8 mouse cellular contexts compared by ENCODE assay signal in genomic region chr6:124863125-124863657, GRCm38 (mm10). TPM values are rescaled to one million over a fixed set of nuclear protein-coding genes. Genes with fewer than 3 reads are reported as not detected.
DNase-seq lines count a peak whose midpoint lies in the region; ATAC-seq and TF ChIP-seq lines count a peak whose summit lies in the region.

No protein-coding gene starts in this region.

- H3K4me3 ChIP-seq in layer of hippocampus, adult 2 months = peak overlapping the region; percentile 82
- H3K4me3 ChIP-seq in forebrain, postnatal 0 days (ENCODE audit: low read depth, low read length) = peak overlapping the region; percentile 75
- peak overlapping the region; percentile 64 for H3K4me3 ChIP-seq in midbrain, embryonic 12.5 days

- H3K9me3 ChIP-seq in forebrain, postnatal 0 days (ENCODE audit: low read length) = no peaks in the 10 kb centered on the region
- no peaks in the 10 kb centered on the region for H3K9me3 ChIP-seq in midbrain, embryonic 12.5 days

- H3K9ac ChIP-seq in forebrain, postnatal 0 days = peak overlapping the region; percentile 93
- H3K9ac ChIP-seq in midbrain, embryonic 12.5 days (replicated peaks) = peak overlapping the region; percentile 88

- peak; percentile 11 for ATAC-seq in forebrain, postnatal 0 days
- ATAC-seq in midbrain, embryonic 12.5 days (ENCODE audit: low FRiP score, low read depth) = peak; percentile 35

- no peak for TF ChIP-seq CTCF in layer of hippocampus, adult 2 months (conservative IDR thresholded peaks at IDR 0.05)
- no peak for TF ChIP-seq CTCF in forebrain, postnatal 0 days (IDR thresholded peaks at IDR 0.05; ENCODE audit: low read depth)

- H3K4me2 ChIP-seq in forebrain, postnatal 0 days (ENCODE audit: low read depth) = peak overlapping the region; percentile 76
- peak overlapping the region; percentile 72 for H3K4me2 ChIP-seq in midbrain, embryonic 12.5 days (replicated peaks)

- H3K4me1 ChIP-seq in forebrain, postnatal 0 days (ENCODE audit: insufficient read depth) = peaks cover 11% of the 10 kb centered on the region
- H3K4me1 ChIP-seq in midbrain, embryonic 12.5 days = peaks cover 59% of the 10 kb centered on the region

- no peaks in the 10 kb centered on the region for H3K27me3 ChIP-seq in forebrain, postnatal 0 days (ENCODE audit: insufficient read depth, low read length)
- H3K27me3 ChIP-seq in midbrain, embryonic 12.5 days = peaks cover 27% of the 10 kb centered on the region

- DNase-seq in layer of hippocampus, adult 2 months (ENCODE audit: low spot score in 2 of 2) = no peak
- no peak for DNase-seq in layer of hippocampus, adult 9-11 months
- peak; percentile 75 for DNase-seq in cerebellum, adult 9-10 months
- no peak for DNase-seq in forebrain, postnatal 0 days
- no peak for DNase-seq in gastrocnemius, postnatal 4 days (ENCODE audit: low spot score in 2 of 2)
- no peak for DNase-seq in B cell, adult 2 months
- no peak for DNase-seq in lung, postnatal 4 days

- H3K27ac ChIP-seq in layer of hippocampus, adult 2 months = peak overlapping the region; percentile 99
- H3K27ac ChIP-seq in forebrain, postnatal 0 days (ENCODE audit: low read depth, low read length) = peak overlapping the region; percentile 95
- peak overlapping the region; percentile 91 for H3K27ac ChIP-seq in midbrain, embryonic 12.5 days (replicated peaks)

- H3K36me3 ChIP-seq in forebrain, postnatal 0 days (ENCODE audit: insufficient read depth) = peaks cover 16% of the 10 kb centered on the region; the same call in 1 of the 2 replicates
- H3K36me3 ChIP-seq in midbrain, embryonic 12.5 days = no peaks in the 10 kb centered on the region

- 2% methylated on average over 14 of the region's 16 CpGs for WGBS in forebrain, postnatal 0 days
- 2% methylated on average over 7 of the region's 16 CpGs for WGBS in midbrain, embryonic 12.5 days

RNA-seq across cellular contexts. Expression of gene Gpr162, which starts 0.6 kb away (rescaled TPM):
- 100 to 1,000 TPM; 181 to 199 TPM for total RNA-seq in layer of hippocampus, adult 2 months (2021)
- total RNA-seq in forebrain, postnatal 0 days (2014; rRNA removed) = 154 and 160 TPM in 2 replicates
- polyA plus RNA-seq in forebrain, postnatal 0 days (2015; fragmentation: Nextera tagmentation; extraction: Ambion mirVana) = 30.3 and 38.1 TPM in 2 replicates
- 11.8 and 11.9 TPM in 2 replicates for polyA plus RNA-seq in midbrain, embryonic 12.5 days (2016; fragmentation: Nextera tagmentation; extraction: Ambion mirVana)
- 1 to 10 TPM; 1.2 to 1.3 TPM for total RNA-seq in gastrocnemius, postnatal 4 days (2021)

RNA-seq across cellular contexts. Expression of gene P3h3, which starts 5.6 kb away (rescaled TPM):
- 10 to 100 TPM; 33.7 to 36.7 TPM for total RNA-seq in layer of hippocampus, adult 2 months (2021)
- total RNA-seq in forebrain, postnatal 0 days (2014; rRNA removed) = 78.8 and 85.7 TPM in 2 replicates
- polyA plus RNA-seq in forebrain, postnatal 0 days (2015; fragmentation: Nextera tagmentation; extraction: Ambion mirVana) = 6.2 and 9.1 TPM in 2 replicates
- 21.4 and 25.6 TPM in 2 replicates for polyA plus RNA-seq in midbrain, embryonic 12.5 days (2016; fragmentation: Nextera tagmentation; extraction: Ambion mirVana)
- total RNA-seq in gastrocnemius, postnatal 4 days (2021) = 10 to 100 TPM; 57.3 to 62.8 TPM

RNA-seq across cellular contexts. Expression of gene Gnb3, which starts 23.1 kb away (rescaled TPM):
- under 1 TPM in 1 of 2 experiments, not detected in 1; 0.20 TPM for total RNA-seq in layer of hippocampus, adult 2 months (2021)
- total RNA-seq in forebrain, postnatal 0 days (2014; rRNA removed) = 0.90 and 1.8 TPM in 2 replicates
- 0.61 and 1.2 TPM in 2 replicates for polyA plus RNA-seq in forebrain, postnatal 0 days (2015; fragmentation: Nextera tagmentation; extraction: Ambion mirVana)
- polyA plus RNA-seq in midbrain, embryonic 12.5 days (2016; fragmentation: Nextera tagmentation; extraction: Ambion mirVana) = 5.5 TPM in 2 replicates
- 10 to 100 TPM; 13.6 to 14.3 TPM for total RNA-seq in gastrocnemius, postnatal 4 days (2021)

RNA-seq across cellular contexts. Expression of gene Cd4, which starts 24.8 kb away (rescaled TPM):
- total RNA-seq in layer of hippocampus, adult 2 months (2021) = under 1 TPM; 0.18 to 0.47 TPM
- 0.57 and 0.69 TPM in 2 replicates for total RNA-seq in forebrain, postnatal 0 days (2014; rRNA removed)
- 0.25 and 0.72 TPM in 2 replicates for polyA plus RNA-seq in forebrain, postnatal 0 days (2015; fragmentation: Nextera tagmentation; extraction: Ambion mirVana)
- polyA plus RNA-seq in midbrain, embryonic 12.5 days (2016; fragmentation: Nextera tagmentation; extraction: Ambion mirVana) = 0.20 TPM in 1 of 2 replicates, not detected in the other
- 1 to 10 TPM; 1.4 to 1.7 TPM for total RNA-seq in gastrocnemius, postnatal 4 days (2021)

RNA-seq across cellular contexts. Expression of gene Cdca3, which starts 33.8 kb away (rescaled TPM):
- total RNA-seq in layer of hippocampus, adult 2 months (2021) = 1 to 10 TPM in 1 of 2 experiments, under 1 TPM in 1; 0.47 to 1.3 TPM
- 13.5 and 20.7 TPM in 2 replicates for total RNA-seq in forebrain, postnatal 0 days (2014; rRNA removed)
- 28.5 and 30.5 TPM in 2 replicates for polyA plus RNA-seq in forebrain, postnatal 0 days (2015; fragmentation: Nextera tagmentation; extraction: Ambion mirVana)
- 168 and 169 TPM in 2 replicates for polyA plus RNA-seq in midbrain, embryonic 12.5 days (2016; fragmentation: Nextera tagmentation; extraction: Ambion mirVana)
- 10 to 100 TPM; 27.9 to 28.2 TPM for total RNA-seq in gastrocnemius, postnatal 4 days (2021)

Comparison
In these comparisons a context has a peak if more than half of its experiments do, and no peak if none do; other contexts are left out.
1. RNA of gene Gpr162, which starts 0.6 kb away (total RNA-seq): 181 to 199 TPM in layer of hippocampus, adult 2 months and 154 to 160 TPM in forebrain, postnatal 0 days; 1.2 to 1.3 TPM in gastrocnemius, postnatal 4 days; every median in the first group is over 10 times any median in the second.
2. Peak in every context shown above with its lines, with median percentiles within 50 percentile points of each other: H3K27ac ChIP-seq and H3K4me3 ChIP-seq.